Mouse (Mus musculus): ENCODE results near the gene Entpd6. TPM values are rescaled to one million over a fixed set of nuclear protein-coding genes. Genes with fewer than 3 reads are reported as not detected.

The Entpd6 gene
- polyA plus RNA-seq, 1 experiment from 2014 or later: 25.6 TPM

DNA sequence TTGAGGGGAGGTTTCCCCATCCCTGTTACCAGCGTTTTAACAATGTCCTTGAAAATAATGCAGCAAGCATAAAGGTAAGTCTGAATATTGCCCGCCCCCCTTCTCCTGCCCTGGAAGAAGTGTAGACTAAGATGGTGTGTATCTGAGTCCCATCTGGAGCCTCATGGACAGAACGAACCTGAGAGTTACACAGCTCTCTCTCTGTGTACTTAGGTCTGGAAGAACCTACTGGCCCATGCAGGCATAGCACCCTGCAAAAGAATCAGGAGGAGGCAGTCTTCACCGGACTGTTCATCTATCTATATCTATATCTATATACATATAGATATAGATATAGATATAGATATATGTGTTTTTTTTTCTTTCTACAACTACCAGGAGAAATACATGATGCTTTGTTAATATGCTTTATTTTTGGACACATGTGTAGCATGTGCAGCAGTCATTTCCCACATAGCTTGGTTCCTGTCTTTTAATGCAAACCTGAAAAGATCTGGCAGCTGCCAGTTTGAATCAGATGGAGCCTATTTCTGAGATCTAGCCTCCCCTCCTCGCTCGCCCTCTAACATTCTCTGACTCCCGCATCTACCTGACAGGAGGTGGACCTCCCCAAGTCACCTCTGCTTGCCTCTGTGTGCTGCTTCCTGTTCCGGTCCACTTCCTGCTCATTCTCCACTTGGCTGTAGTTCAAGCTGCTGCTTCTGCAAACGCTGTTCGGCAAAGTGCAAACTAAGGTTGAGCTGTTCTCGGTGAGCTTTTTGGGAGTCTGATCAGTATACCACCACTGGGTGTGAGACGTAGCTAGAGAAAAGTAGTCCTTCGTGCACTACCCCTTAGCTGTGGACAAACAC, 1.5 kb downstream of the Entpd6 start:
- 83% methylated on average over 13 of the region's 13 CpGs for WGBS
- H3K9ac ChIP-seq (ENCODE audit: low read depth, low read length): no peak overlapping the region

DNA sequence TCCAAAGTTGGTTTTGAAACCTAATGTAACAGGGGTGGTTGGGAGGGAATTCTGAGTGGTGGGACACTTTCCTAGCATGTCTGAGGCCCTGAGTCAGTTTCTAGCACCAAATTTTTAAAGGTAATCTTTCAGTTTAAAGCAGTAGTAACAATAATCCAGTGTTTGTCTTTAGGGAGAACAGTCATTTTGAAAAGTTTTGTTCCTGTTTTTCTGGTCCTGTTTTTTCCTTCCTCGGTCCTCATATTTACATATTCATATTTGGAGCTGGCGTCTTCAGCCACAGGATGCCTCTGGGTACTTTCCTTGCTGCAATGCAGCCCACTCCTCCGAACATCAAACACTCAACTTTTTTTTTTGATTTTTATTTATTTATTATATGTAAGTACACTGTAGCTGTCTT, 6.2 kb downstream of the Entpd6 start:
- Histone ChIP-seq H3K9me3 (ENCODE audit: control insufficient read depth, low read length) (no peaks in the 10 kb centered on the region), H3K27ac (ENCODE audit: low read depth, low read length) (no peak overlapping the region), H3K4me1 (replicated peaks; ENCODE audit: control insufficient read depth, insufficient read depth, low read length) (0 out of 2 replicates have a peak, but pooled peaks cover 2% of the 10 kb centered on the region), H3K9ac (ENCODE audit: low read depth, low read length) (no peak overlapping the region), H3K36me3 (ENCODE audit: control insufficient read depth, insufficient read depth, low read length) (0 out of 2 replicates have a peak, but pooled peaks cover under 1% of the 10 kb centered on the region), H3K4me3 (ENCODE audit: low read depth, low read length) (no peak overlapping the region), H3K4me2 (replicated peaks; ENCODE audit: low read depth, low read length) (no peak overlapping the region), H3K27me3 (ENCODE audit: control insufficient read depth, insufficient read depth, low read length) (no peaks in the 10 kb centered on the region)
- DNase-seq (ENCODE audit: low spot score) (no peak), ATAC-seq (ENCODE audit: low FRiP score) (no peak)
- WGBS: 95% methylated on average over 3 of the region's 3 CpGs

More for the DNA sequence above, 1.5 kb downstream of the Entpd6 start:
- Histone ChIP-seq H3K4me3 (ENCODE audit: low read depth, low read length) (no peak overlapping the region), H3K4me2 (replicated peaks; ENCODE audit: low read depth, low read length) (0 out of 2 replicates have a peak overlapping the region, but pooled peaks have one; percentile 94), H3K36me3 (ENCODE audit: control insufficient read depth, insufficient read depth, low read length) (no peaks in the 10 kb centered on the region), H3K27ac (ENCODE audit: low read depth, low read length) (no peak overlapping the region), H3K27me3 (ENCODE audit: control insufficient read depth, insufficient read depth, low read length) (no peaks in the 10 kb centered on the region; the same call in 1 of the 2 replicates), H3K9me3 (ENCODE audit: control insufficient read depth, low read length) (no peaks in the 10 kb centered on the region), H3K4me1 (replicated peaks; ENCODE audit: control insufficient read depth, insufficient read depth, low read length) (0 out of 2 replicates have a peak, but pooled peaks cover 4% of the 10 kb centered on the region)
- ATAC-seq (ENCODE audit: low FRiP score) (no peak), DNase-seq (ENCODE audit: low spot score) (no peak)

DNA sequence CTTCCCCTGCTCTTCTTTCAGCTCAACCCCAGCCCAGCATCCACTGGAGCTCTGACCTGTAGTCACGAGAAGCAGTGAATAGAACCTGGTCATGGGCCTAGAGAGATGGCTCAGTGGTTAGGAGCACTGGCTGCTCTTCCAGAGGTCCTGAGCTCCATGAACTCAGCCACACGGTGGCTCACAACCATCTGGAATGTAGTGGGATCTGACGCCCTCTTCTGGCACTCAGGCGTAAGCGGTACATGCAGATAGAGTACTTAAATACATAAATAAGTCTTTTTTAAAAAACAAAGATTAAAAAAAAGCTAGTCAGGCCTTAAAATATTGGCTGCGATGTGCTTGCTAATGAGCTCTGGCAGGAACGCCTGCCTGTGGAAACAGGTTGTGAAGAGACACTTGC, 12.6 kb downstream of the Entpd6 start:
- Histone ChIP-seq H3K4me1 (replicated peaks; ENCODE audit: control insufficient read depth, insufficient read depth, low read length) (no peaks in the 10 kb centered on the region), H3K36me3 (ENCODE audit: control insufficient read depth, insufficient read depth, low read length) (0 out of 2 replicates have a peak, but pooled peaks cover 4% of the 10 kb centered on the region), H3K4me3 (ENCODE audit: low read depth, low read length) (no peak overlapping the region), H3K4me2 (replicated peaks; ENCODE audit: low read depth, low read length) (no peak overlapping the region), H3K27me3 (ENCODE audit: control insufficient read depth, insufficient read depth, low read length) (no peaks in the 10 kb centered on the region), H3K9me3 (ENCODE audit: control insufficient read depth, low read length) (no peaks in the 10 kb centered on the region), H3K27ac (ENCODE audit: low read depth, low read length) (no peak overlapping the region), H3K9ac (ENCODE audit: low read depth, low read length) (no peak overlapping the region)
- DNase-seq (ENCODE audit: low spot score) (no peak), ATAC-seq (ENCODE audit: low FRiP score) (no peak)
- 88% methylated on average over 7 of the region's 7 CpGs for WGBS

DNA sequence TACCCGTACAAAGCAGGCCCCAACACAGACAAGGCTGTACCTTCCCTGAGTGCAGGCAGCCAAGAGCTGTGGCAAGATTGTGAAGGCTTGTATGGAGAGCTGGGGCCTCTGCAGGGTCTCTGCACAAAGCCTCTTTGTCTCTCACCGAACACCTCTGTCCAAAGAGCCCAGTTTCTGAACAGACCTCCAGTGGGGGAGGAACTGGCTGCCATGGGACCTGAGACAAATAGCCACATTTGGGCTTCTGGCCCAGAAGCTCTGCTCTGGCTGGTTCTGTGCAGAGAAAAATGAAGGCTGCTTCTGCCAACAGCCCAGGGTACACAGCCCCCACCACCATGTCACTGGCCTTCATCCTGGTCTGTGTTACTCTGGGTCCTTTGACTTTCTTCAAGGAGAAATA, 16.8 kb downstream of the Entpd6 start:
- Histone ChIP-seq H3K27me3 (ENCODE audit: control insufficient read depth, insufficient read depth, low read length) (no peaks in the 10 kb centered on the region), H3K9me3 (ENCODE audit: control insufficient read depth, low read length) (no peaks in the 10 kb centered on the region), H3K4me2 (replicated peaks; ENCODE audit: low read depth, low read length) (no peak overlapping the region), H3K36me3 (ENCODE audit: control insufficient read depth, insufficient read depth, low read length) (no peaks in the 10 kb centered on the region), H3K4me1 (replicated peaks; ENCODE audit: control insufficient read depth, insufficient read depth, low read length) (no peaks in the 10 kb centered on the region), H3K27ac (ENCODE audit: low read depth, low read length) (no peak overlapping the region), H3K9ac (ENCODE audit: low read depth, low read length) (no peak overlapping the region), H3K4me3 (ENCODE audit: low read depth, low read length) (no peak overlapping the region)
- DNase-seq (ENCODE audit: low spot score) (no peak), ATAC-seq (ENCODE audit: low FRiP score) (no peak)
- WGBS: 48% methylated on average over 2 of the region's 2 CpGs

DNA sequence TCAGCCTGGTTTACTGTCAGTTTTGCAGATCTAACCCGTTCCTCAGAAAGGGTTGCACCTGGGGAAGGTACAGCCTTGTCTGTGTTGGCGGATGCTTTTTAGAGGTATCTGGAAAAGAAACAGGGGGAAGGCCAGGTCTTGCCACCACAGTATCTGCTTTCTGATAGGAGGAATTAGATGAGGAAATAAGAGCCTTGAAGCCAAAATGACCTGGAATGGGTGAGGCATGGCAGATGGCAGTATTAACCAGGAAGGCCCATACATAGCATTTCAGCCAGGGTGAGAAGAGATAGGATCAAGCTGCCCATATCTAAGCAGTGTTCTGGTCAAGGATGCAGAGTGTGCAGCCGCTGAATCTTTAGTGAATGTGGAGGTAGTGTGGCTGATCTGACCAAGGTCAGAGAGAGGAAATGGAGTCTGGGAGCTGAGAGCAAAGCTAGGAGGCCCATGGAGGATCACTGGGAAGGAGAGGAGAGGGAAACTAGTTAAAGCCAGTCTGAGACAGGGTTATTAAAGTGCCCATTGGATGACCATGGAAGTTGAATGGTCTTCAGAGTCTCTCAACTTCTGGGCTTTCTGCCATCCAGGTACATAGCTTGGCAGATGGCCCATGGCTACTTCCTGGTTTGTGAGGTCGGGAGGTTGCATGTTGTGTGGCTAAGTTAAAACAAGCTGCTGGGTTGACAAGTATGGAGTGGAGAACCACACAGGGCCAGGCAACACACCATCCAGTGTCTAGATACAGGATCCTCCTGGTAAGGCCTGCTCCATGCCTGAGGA, 17.4 kb downstream of the Entpd6 start:
- H3K36me3 ChIP-seq (ENCODE audit: control insufficient read depth, insufficient read depth, low read length): no peaks in the 10 kb centered on the region
- ATAC-seq (ENCODE audit: low FRiP score) (no peak), DNase-seq (ENCODE audit: low spot score) (no peak)
- no peaks in the 10 kb centered on the region for H3K9me3 ChIP-seq (ENCODE audit: control insufficient read depth, low read length)
- 98% methylated on average over 4 of the region's 4 CpGs for WGBS
- H3K4me3 ChIP-seq (ENCODE audit: low read depth, low read length): no peak overlapping the region
- no peaks in the 10 kb centered on the region for H3K4me1 ChIP-seq (replicated peaks; ENCODE audit: control insufficient read depth, insufficient read depth, low read length)
- H3K27me3 ChIP-seq (ENCODE audit: control insufficient read depth, insufficient read depth, low read length): no peaks in the 10 kb centered on the region
- no peak overlapping the region for H3K27ac ChIP-seq (ENCODE audit: low read depth, low read length)
- H3K4me2 ChIP-seq (replicated peaks; ENCODE audit: low read depth, low read length): no peak overlapping the region
- no peak overlapping the region for H3K9ac ChIP-seq (ENCODE audit: low read depth, low read length)

DNA sequence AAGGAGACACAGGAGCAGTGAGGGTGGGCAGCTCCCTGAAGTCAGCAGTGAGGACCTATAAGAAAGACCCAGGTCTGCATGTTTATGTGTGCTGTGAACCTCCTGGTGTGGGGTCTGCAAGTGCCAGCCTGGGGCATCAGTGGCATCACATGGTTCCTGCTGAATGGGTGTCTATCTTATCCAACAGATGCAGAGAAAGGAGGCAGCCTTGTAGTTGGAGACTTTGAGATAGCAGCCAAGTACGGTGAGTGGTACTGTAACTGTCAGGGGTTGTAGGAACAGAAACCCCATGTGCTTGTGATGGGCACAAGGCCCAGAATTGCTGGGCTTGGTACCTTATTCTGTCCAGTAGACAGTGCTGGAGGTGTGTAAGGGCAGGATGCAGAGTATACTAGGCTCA, 19.8 kb downstream of the Entpd6 start:
- Histone ChIP-seq H3K27me3 (ENCODE audit: control insufficient read depth, insufficient read depth, low read length) (no peaks in the 10 kb centered on the region), H3K27ac (ENCODE audit: low read depth, low read length) (no peak overlapping the region), H3K4me1 (replicated peaks; ENCODE audit: control insufficient read depth, insufficient read depth, low read length) (no peaks in the 10 kb centered on the region), H3K36me3 (ENCODE audit: control insufficient read depth, insufficient read depth, low read length) (no peaks in the 10 kb centered on the region), H3K4me3 (ENCODE audit: low read depth, low read length) (no peak overlapping the region), H3K9me3 (ENCODE audit: control insufficient read depth, low read length) (no peaks in the 10 kb centered on the region), H3K4me2 (replicated peaks; ENCODE audit: low read depth, low read length) (no peak overlapping the region), H3K9ac (ENCODE audit: low read depth, low read length) (no peak overlapping the region)
- DNase-seq (ENCODE audit: low spot score) (no peak), ATAC-seq (ENCODE audit: low FRiP score) (no peak)
- WGBS: 90% methylated on average over 1 of the region's 1 CpGs

GRCm38 (mm10) chr2:150770747-150771146, 21.9 kb downstream of the Entpd6 start:
- Histone ChIP-seq H3K27ac (ENCODE audit: low read depth, low read length) (no peak overlapping the region), H3K9me3 (ENCODE audit: control insufficient read depth, low read length) (no peaks in the 10 kb centered on the region), H3K4me2 (replicated peaks; ENCODE audit: low read depth, low read length) (no peak overlapping the region), H3K27me3 (ENCODE audit: control insufficient read depth, insufficient read depth, low read length) (no peaks in the 10 kb centered on the region), H3K4me3 (ENCODE audit: low read depth, low read length) (no peak overlapping the region), H3K9ac (ENCODE audit: low read depth, low read length) (no peak overlapping the region), H3K36me3 (ENCODE audit: control insufficient read depth, insufficient read depth, low read length) (no peaks in the 10 kb centered on the region), H3K4me1 (replicated peaks; ENCODE audit: control insufficient read depth, insufficient read depth, low read length) (no peaks in the 10 kb centered on the region)
- peak; percentile 21; the same call in 1 of the 2 replicates for ATAC-seq (ENCODE audit: low FRiP score)
- 78% methylated on average over 1 of the region's 1 CpGs for WGBS
- no peak for DNase-seq (ENCODE audit: low spot score)

GRCm38 (mm10) chr2:150771169-150771568, 22.3 kb downstream of the Entpd6 start:
- H3K4me2 ChIP-seq (replicated peaks; ENCODE audit: low read depth, low read length): no peak overlapping the region
- H3K9me3 ChIP-seq (ENCODE audit: control insufficient read depth, low read length): no peaks in the 10 kb centered on the region
- ATAC-seq (ENCODE audit: low FRiP score) (no peak), DNase-seq (ENCODE audit: low spot score) (no peak)
- H3K4me3 ChIP-seq (ENCODE audit: low read depth, low read length): no peak overlapping the region
- no peak overlapping the region for H3K27ac ChIP-seq (ENCODE audit: low read depth, low read length)
- H3K36me3 ChIP-seq (ENCODE audit: control insufficient read depth, insufficient read depth, low read length): no peaks in the 10 kb centered on the region
- H3K4me1 ChIP-seq (replicated peaks; ENCODE audit: control insufficient read depth, insufficient read depth, low read length): no peaks in the 10 kb centered on the region
- no peak overlapping the region for H3K9ac ChIP-seq (ENCODE audit: low read depth, low read length)
- WGBS: 86% methylated on average over 6 of the region's 6 CpGs
- H3K27me3 ChIP-seq (ENCODE audit: control insufficient read depth, insufficient read depth, low read length): no peaks in the 10 kb centered on the region

Measured in hindbrain, embryonic 11.5 days (tissue).